Mouse (Mus musculus) intestine, embryonic 14.5 days (tissue): ENCODE data around the gene Oaz3. TPM values are rescaled to one million over a fixed set of nuclear protein-coding genes. Genes with fewer than 3 reads are reported as not detected.
A peak's percentile ranks its signal among the peaks of the same experiment; 100 is the strongest.

Experiments
- ATAC-seq: fragments of 200-750 bp; cut with Nextera tagmentation; replicated peaks from 2 replicates; pipeline ENCODE4 v1.8.0; 2017; ENCODE audit warnings: low read depth, moderate number of reproducible peaks, moderate TSS enrichment, moderate library complexity; ENCODE audit not compliant: low FRiP score, low TSS enrichment
- DNase-seq: peaks from one replicate; pipeline ENCODE4 v3.0.0-alpha.2; 2018; ENCODE audit warnings: low spot score
- H3K27ac ChIP-seq: fragments of 300-500 bp; sonication (generic); 2 replicates; pipeline ENCODE4 v1.5.1; 2014; ENCODE audit warnings: low read depth, mild to moderate bottlenecking, control low read depth
- H3K27me3 ChIP-seq: fragments of 300-500 bp; sonication (generic); replicated peaks from 2 replicates; pipeline ENCODE4 v1.6.1; 2014; ENCODE audit warnings: low read length, control low read depth; ENCODE audit not compliant: control insufficient read depth, insufficient read depth
- H3K36me3 ChIP-seq: fragments of 300-500 bp; sonication (generic); 2 replicates; pipeline ENCODE4 v1.6.1; 2014; ENCODE audit warnings: low read length, control low read depth; ENCODE audit not compliant: control insufficient read depth, insufficient read depth
- H3K4me1 ChIP-seq: fragments of 300-500 bp; sonication (generic); replicated peaks from 2 replicates; pipeline ENCODE4 v1.6.1; 2014; ENCODE audit warnings: low read length, control low read depth, mixed read lengths; ENCODE audit not compliant: control insufficient read depth, insufficient read depth
- H3K4me2 ChIP-seq: fragments of 300-500 bp; sonication (generic); 2 replicates; pipeline ENCODE4 v1.6.1; 2014; ENCODE audit warnings: low read length
- H3K4me3 ChIP-seq: fragments of 300-500 bp; sonication (generic); 2 replicates; pipeline ENCODE4 v1.5.1; 2014; ENCODE audit warnings: low read depth, low read length, control low read depth, mixed read lengths
- H3K9ac ChIP-seq: fragments of 300-500 bp; sonication (generic); 2 replicates; pipeline ENCODE4 v1.6.1; 2014; ENCODE audit warnings: mild to moderate bottlenecking, low read length
- H3K9me3 ChIP-seq: fragments of 300-500 bp; sonication (generic); 2 replicates; pipeline ENCODE4 v1.6.1; 2016; ENCODE audit warnings: low read length, control low read depth; ENCODE audit not compliant: control insufficient read depth
- WGBS: fragments of 180-500 bp; shearing (Covaris S2); extraction: QIAGEN DNeasy Blood & Tissue Kit; methylation state at CpG from one replicate; pipeline ENCODE4 v1.1.7; 2014; 5-methylcytosine and 5-hydroxymethylcytosine counted together
- polyA plus RNA-seq: library from polyadenylated mRNA; unstranded; fragments of >200 nt; fragmentation: Nextera tagmentation; extraction: Ambion mirVana; gene quantifications from 2 replicates; pipeline ENCODE4 v1.2.1, GENCODE M21; 2014

The Oaz3 gene
- polyA plus RNA-seq, 1 experiment from 2014 or later, result 0.51 TPM

GRCm38 (mm10) chr3:94399663-94400310 lies 43.9 kb downstream of the Oaz3 start:
- no peak overlapping the region; the same call in 1 of the 2 replicates for H3K4me2 ChIP-seq
- H3K36me3 ChIP-seq, result no peaks in the 10 kb centered on the region
- no peaks in the 10 kb centered on the region for H3K9me3 ChIP-seq
- WGBS, result 38% methylated on average over 5 of the region's 5 CpGs
- H3K27ac ChIP-seq, result no peak overlapping the region
- no peak overlapping the region for H3K4me3 ChIP-seq
- ATAC-seq (no peak), DNase-seq (no peak)
- peaks cover 50% of the 10 kb centered on the region for H3K27me3 ChIP-seq
- 0 out of 2 replicates have a peak, but pooled peaks cover 3% of the 10 kb centered on the region for H3K4me1 ChIP-seq
- no peak overlapping the region for H3K9ac ChIP-seq

- Histone ChIP-seq H3K27me3 (peaks cover 50% of the 10 kb centered on the region), H3K9ac (0 out of 2 replicates have a peak overlapping the region, but pooled peaks have one; percentile 3), H3K27ac (no peak overlapping the region), H3K9me3 (no peaks in the 10 kb centered on the region), H3K4me2 (peak overlapping the region; percentile 52), H3K4me1 (0 out of 2 replicates have a peak, but pooled peaks cover 3% of the 10 kb centered on the region), H3K36me3 (no peaks in the 10 kb centered on the region), H3K4me3 (peak overlapping the region; percentile 26)
- DNase-seq (no peak), ATAC-seq (no peak)
- WGBS, result 1% methylated on average over 19 of the region's 20 CpGs
Measured at GRCm38 (mm10) chr3:94398943-94399481, 44.7 kb downstream of the Oaz3 start.

- Histone ChIP-seq H3K27ac (no peak within 1 kb of the TSS), H3K4me2 (peak within 1 kb of the TSS; percentile 52), H3K4me1 (0 out of 2 replicates have a peak, but pooled peaks cover 3% of the 10 kb centered on the region), H3K36me3 (no peaks in the 10 kb centered on the region), H3K27me3 (peaks cover 50% of the 10 kb centered on the region), H3K9ac (0 out of 2 replicates have a peak within 1 kb of the TSS, but pooled peaks have one; percentile 3), H3K9me3 (no peaks in the 10 kb centered on the region), H3K4me3 (peak within 1 kb of the TSS; percentile 26)
- ATAC-seq (no peak), DNase-seq (no peak)
- WGBS, result 72% methylated on average over 6 of the region's 6 CpGs
Measured at GRCm38 (mm10) chr3:94398217-94398616, 45.5 kb downstream of the Oaz3 start, which contains the start of gene Lingo4. Gene Lingo4, plus strand, starts transcription at chr3:94398517.

GRCm38 (mm10) chr3:94396851-94397250 lies 46.9 kb downstream of the Oaz3 start:
- Histone ChIP-seq H3K9ac (no peak overlapping the region), H3K9me3 (no peaks in the 10 kb centered on the region), H3K27ac (no peak overlapping the region), H3K36me3 (no peaks in the 10 kb centered on the region), H3K4me2 (no peak overlapping the region), H3K4me1 (0 out of 2 replicates have a peak, but pooled peaks cover 3% of the 10 kb centered on the region), H3K27me3 (peaks cover 47% of the 10 kb centered on the region), H3K4me3 (no peak overlapping the region)
- DNase-seq, result no peak
- ATAC-seq, result no peak
- 80% methylated on average over 4 of the region's 4 CpGs for WGBS

GRCm38 (mm10) chr3:94396336-94396735 lies 47.4 kb downstream of the Oaz3 start:
- H3K36me3 ChIP-seq, result no peaks in the 10 kb centered on the region
- H3K27ac ChIP-seq, result no peak overlapping the region
- H3K4me1 ChIP-seq, result 0 out of 2 replicates have a peak, but pooled peaks cover 3% of the 10 kb centered on the region
- ATAC-seq, result no peak
- H3K9me3 ChIP-seq, result no peaks in the 10 kb centered on the region
- DNase-seq, result no peak
- no peak overlapping the region for H3K4me3 ChIP-seq
- H3K4me2 ChIP-seq, result no peak overlapping the region
- WGBS, result 90% methylated on average over 1 of the region's 1 CpGs
- no peak overlapping the region for H3K9ac ChIP-seq
- peaks cover 42% of the 10 kb centered on the region for H3K27me3 ChIP-seq

- Histone ChIP-seq H3K36me3 (no peaks in the 10 kb centered on the region), H3K27me3 (peaks cover 17% of the 10 kb centered on the region), H3K9me3 (no peaks in the 10 kb centered on the region), H3K9ac (no peak overlapping the region), H3K4me2 (no peak overlapping the region), H3K4me1 (no peaks in the 10 kb centered on the region), H3K4me3 (no peak overlapping the region), H3K27ac (no peak overlapping the region)
- ATAC-seq (no peak), DNase-seq (no peak)
- 79% methylated on average over 4 of the region's 4 CpGs for WGBS
Measured at GRCm38 (mm10) chr3:94393049-94393448, 50.7 kb downstream of the Oaz3 start.

- WGBS, result 85% methylated on average over 2 of the region's 2 CpGs
- H3K9ac ChIP-seq, result no peak overlapping the region
- no peak overlapping the region for H3K4me2 ChIP-seq
- ATAC-seq (no peak), DNase-seq (no peak)
- no peaks in the 10 kb centered on the region for H3K9me3 ChIP-seq
- H3K27me3 ChIP-seq, result peaks cover 8% of the 10 kb centered on the region
- no peaks in the 10 kb centered on the region for H3K4me1 ChIP-seq
- no peak overlapping the region for H3K4me3 ChIP-seq
- H3K36me3 ChIP-seq, result no peaks in the 10 kb centered on the region
- no peak overlapping the region for H3K27ac ChIP-seq
Measured at GRCm38 (mm10) chr3:94392128-94392527, 51.6 kb downstream of the Oaz3 start.

GRCm38 (mm10) chr3:94391001-94391400 lies 52.7 kb downstream of the Oaz3 start:
- 81% methylated on average over 5 of the region's 5 CpGs for WGBS
- Histone ChIP-seq H3K36me3 (no peaks in the 10 kb centered on the region), H3K4me1 (no peaks in the 10 kb centered on the region), H3K9me3 (no peaks in the 10 kb centered on the region), H3K4me2 (no peak overlapping the region), H3K4me3 (no peak overlapping the region), H3K27ac (no peak overlapping the region), H3K9ac (no peak overlapping the region), H3K27me3 (no peaks in the 10 kb centered on the region)
- DNase-seq, result no peak
- no peak for ATAC-seq

- Histone ChIP-seq H3K27me3 (no peaks in the 10 kb centered on the region), H3K9me3 (no peaks in the 10 kb centered on the region), H3K9ac (no peak overlapping the region), H3K4me3 (no peak overlapping the region), H3K27ac (no peak overlapping the region), H3K4me2 (no peak overlapping the region), H3K4me1 (no peaks in the 10 kb centered on the region), H3K36me3 (no peaks in the 10 kb centered on the region)
- DNase-seq, result no peak
- no peak for ATAC-seq
- WGBS, result 95% methylated on average over 16 of the region's 16 CpGs
Measured at GRCm38 (mm10) chr3:94389420-94389819, 54.3 kb downstream of the Oaz3 start.
